Mouse (Mus musculus): Measurements from ENCODE around the gene Gbp4. TPM values are rescaled to one million over a fixed set of nuclear protein-coding genes. Genes with fewer than 3 reads are reported as not detected.
"Not testable (repeated sequence)": the region's sequence is repeated elsewhere in the genome, so short reads cannot be mapped to it uniquely, and the experiment has no call there.

Gene Gbp4
- polyA plus RNA-seq, 1 experiment from 2014 or later, result 0.61 TPM

- not testable (repeated sequence) for H3K4me1 ChIP-seq (ENCODE audit: control insufficient read depth, insufficient read depth, low read length); H3K36me3 ChIP-seq (ENCODE audit: control insufficient read depth, insufficient read depth, low read length); H3K9ac ChIP-seq (replicated peaks; ENCODE audit: low read depth, low read length); H3K9me3 ChIP-seq (ENCODE audit: control insufficient read depth, low read depth, low read length); H3K27ac ChIP-seq (ENCODE audit: low read length); H3K27me3 ChIP-seq (ENCODE audit: control insufficient read depth, insufficient read depth, low read length); H3K4me2 ChIP-seq (replicated peaks; ENCODE audit: low read depth, low read length); ATAC-seq (ENCODE audit: insufficient number of reproducible peaks, insufficient read depth, low FRiP score, low read depth); H3K4me3 ChIP-seq (ENCODE audit: low read depth, low read length)
Observed at GRCm38 (mm10) chr5:105068356-105068755, 71.0 kb downstream of the Gbp4 start.

Other genes starting within 250 kb of the Gbp4 start
- 1.2 and 1.5 TPM in 2 replicates for gene Abcg3, start 156.9 kb downstream of the Gbp4 start, polyA plus RNA-seq (2014; fragmentation: Nextera tagmentation; extraction: Ambion mirVana)
- gene Gbp9, start within 50 bp of the Gbp4 start, polyA plus RNA-seq (2014; fragmentation: Nextera tagmentation; extraction: Ambion mirVana), result 2.8 and 3.5 TPM in 2 replicates
- 1.2 and 1.4 TPM in 2 replicates for gene Gbp8, start within 50 bp of the Gbp4 start, polyA plus RNA-seq (2014; fragmentation: Nextera tagmentation; extraction: Ambion mirVana)
- gene Gbp10, start 99.9 kb upstream of the Gbp4 start, polyA plus RNA-seq (2014; fragmentation: Nextera tagmentation; extraction: Ambion mirVana), result 0.53 TPM in 1 of 2 replicates, not detected in the other
- gene Gm43302, start 154.1 kb upstream of the Gbp4 start, polyA plus RNA-seq (2014; fragmentation: Nextera tagmentation; extraction: Ambion mirVana), result not detected in 2 replicates
- gene Gbp6, start 154.1 kb upstream of the Gbp4 start, polyA plus RNA-seq (2014; fragmentation: Nextera tagmentation; extraction: Ambion mirVana), result 2.0 and 2.3 TPM in 2 replicates